Mouse (Mus musculus) Patski (cell line): ENCODE measurements at regions not wholly inside any gene's neighbourhood (a gene's known extent, or its start where the extent isn't known, plus 50 kb on each side); places are given as distances from the start of the nearest gene placed in this dataset.

ENCODE experiments used
- ATAC-seq: fragments of 100-300 bp; one replicate; pipeline ENCODE4 v1.8.0; 2021
- CTCF ChIA-PET: fragments of 350-600 bp; sonication (Branson Sonifier 250); formaldehyde crosslinking; loops from one replicate; lab custom pipeline; 2022; ENCODE audit warnings: inconsistent platforms; lab: Charles Lee
- POLR2A ChIA-PET: fragments of 350-600 bp; sonication (Branson Sonifier 250); formaldehyde crosslinking; loops from one replicate; lab custom pipeline; 2022; ENCODE audit warnings: antibody characterized with exemption, inconsistent platforms; lab: Charles Lee
- DNase-seq: peaks from one replicate; pipeline ENCODE4 v3.0.0-alpha.2; 2011; ENCODE audit warnings: low read depth, low spot score
- H3K27me3 ChIP-seq: fragments of 371-371 bp; one replicate; pipeline ENCODE4 v1.5.1; 2021
- CTCF ChIP-seq: fragments of 100-300 bp; IDR thresholded peaks from one replicate; pipeline ENCODE4 v1.5.1; 2021
- in situ Hi-C: fragments of 300-500 bp; cut with MboI; formaldehyde crosslinking; loops from 3 replicates; pipeline ENCODE4 v1.11.1; 2018; ENCODE audit warnings: low pct_unique_long_range_greater_than_20kb, mixed read lengths

GRCm38 (mm10) chr12:71546523-71547265, 237.0 kb downstream of the Dact1 start:
- ATAC-seq, result no peak
- TF ChIP-seq CTCF, result no peak
- in situ Hi-C loops, result no loop called here
- no peak for DNase-seq
- no peaks in the 10 kb centered on the region for H3K27me3 ChIP-seq
- ChIA-PET CTCF (no interaction called here), POLR2A (interaction anchor here (0.7 kb wide), 1 partner anchor 82 kb away, joined by 3 read pairs; no protein-coding TSS in a partner anchor)

DNA sequence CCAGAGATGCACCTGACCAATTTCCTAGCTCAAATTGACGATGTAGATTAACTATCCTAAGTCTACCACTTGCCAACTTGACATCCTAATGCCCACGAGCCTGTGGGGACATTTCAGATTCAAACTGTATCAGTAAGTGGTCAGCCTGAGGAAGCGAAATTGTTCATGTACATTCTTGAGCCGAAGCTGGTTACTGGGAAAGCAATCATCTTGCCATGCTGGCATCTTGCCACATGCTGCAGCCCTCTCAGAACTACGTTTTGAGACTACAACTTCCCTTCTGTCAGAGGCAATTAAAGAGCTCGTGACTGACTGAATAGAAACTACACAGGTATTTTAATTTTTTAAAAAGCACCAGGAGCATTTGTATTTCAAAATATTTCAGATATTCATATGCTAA, 239.7 kb downstream of the Dact1 start:
- in situ Hi-C loops, result no loop called here
- ATAC-seq, result no peak
- ChIA-PET POLR2A (no interaction called here), CTCF (no interaction called here)
- no peaks in the 10 kb centered on the region for H3K27me3 ChIP-seq
- no peak for DNase-seq
- no peak for TF ChIP-seq CTCF

GRCm38 (mm10) chr12:71554212-71554611, 244.5 kb downstream of the Dact1 start:
- DNase-seq (no peak), ATAC-seq (no peak)
- ChIA-PET POLR2A (no interaction called here), CTCF (no interaction called here)
- no peak for TF ChIP-seq CTCF
- H3K27me3 ChIP-seq, result no peaks in the 10 kb centered on the region
- in situ Hi-C loops, result no loop called here

GRCm38 (mm10) chr12:71561259-71561658, 251.6 kb downstream of the Dact1 start:
- POLR2A ChIA-PET, result no interaction called here
- DNase-seq (no peak), ATAC-seq (no peak)
- no peaks in the 10 kb centered on the region for H3K27me3 ChIP-seq
- CTCF ChIA-PET, result no interaction called here
- in situ Hi-C loops, result no loop called here
- no peak for TF ChIP-seq CTCF

GRCm38 (mm10) chr12:71561918-71562572, 252.4 kb downstream of the Dact1 start:
- TF ChIP-seq CTCF, result no peak
- no peak for DNase-seq
- no peak for ATAC-seq
- POLR2A ChIA-PET, result interaction anchor here (1.0 kb wide), 1 partner anchor 17 kb away, joined by 3 read pairs; no protein-coding TSS in a partner anchor
- CTCF ChIA-PET, result no interaction called here
- H3K27me3 ChIP-seq, result no peaks in the 10 kb centered on the region
- in situ Hi-C loops, result no loop called here

DNA sequence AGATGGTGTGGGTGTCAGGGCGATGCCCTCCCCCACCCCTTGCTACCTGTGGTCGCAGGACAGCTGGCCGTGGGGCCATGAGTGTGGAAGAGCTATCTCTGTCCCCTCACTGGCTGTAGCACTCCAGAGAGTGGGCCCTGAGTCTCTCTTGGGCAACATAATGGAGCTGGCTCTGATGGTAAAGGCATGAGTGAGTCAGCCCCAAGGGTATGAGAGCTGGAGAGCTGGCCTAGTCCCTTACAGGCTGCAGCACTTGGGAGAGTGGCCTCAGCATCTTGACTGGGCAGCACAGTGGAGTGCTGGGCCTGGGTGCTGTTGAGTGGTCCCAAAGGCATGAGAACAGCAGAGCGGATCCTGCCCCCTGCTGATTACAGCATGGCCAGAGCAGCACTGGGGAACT, 253.5 kb downstream of the Dact1 start:
- no peaks in the 10 kb centered on the region for H3K27me3 ChIP-seq
- in situ Hi-C loops, result no loop called here
- TF ChIP-seq CTCF, result no peak
- no peak for DNase-seq
- peak; percentile 69 for ATAC-seq
- POLR2A ChIA-PET, result interaction anchor here (1.0 kb wide), 1 partner anchor 16 kb away, joined by 3 read pairs; no protein-coding TSS in a partner anchor
- CTCF ChIA-PET, result interaction anchor here (1.0 to 1.1 kb wide), 2 partner anchors 200 to 251 kb away, joined by 3 read pairs; no protein-coding TSS in a partner anchor

DNA sequence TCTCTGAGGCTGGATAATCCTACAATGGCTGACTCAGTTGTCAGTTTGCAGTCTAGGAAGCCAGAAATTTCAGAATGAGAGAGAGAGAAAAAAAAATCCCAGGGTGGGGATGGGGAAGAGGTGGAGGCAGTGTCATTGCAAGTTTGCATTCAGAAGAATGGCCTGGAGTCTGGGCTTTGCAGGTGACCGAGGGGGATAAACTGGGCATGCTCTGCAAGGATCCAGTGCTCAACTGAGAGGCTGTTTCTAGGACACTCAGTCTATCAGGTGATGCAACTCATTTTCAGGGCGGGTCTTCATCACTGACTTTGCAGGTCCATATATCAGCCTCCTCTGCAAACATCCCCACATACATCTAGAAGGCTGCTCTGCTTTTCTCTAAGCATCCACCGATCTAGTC, 256.7 kb downstream of the Dact1 start:
- no peak for ATAC-seq
- TF ChIP-seq CTCF, result no peak
- POLR2A ChIA-PET, result no interaction called here
- CTCF ChIA-PET, result no interaction called here
- DNase-seq, result no peak
- H3K27me3 ChIP-seq, result no peaks in the 10 kb centered on the region
- in situ Hi-C loops, result no loop called here

DNA sequence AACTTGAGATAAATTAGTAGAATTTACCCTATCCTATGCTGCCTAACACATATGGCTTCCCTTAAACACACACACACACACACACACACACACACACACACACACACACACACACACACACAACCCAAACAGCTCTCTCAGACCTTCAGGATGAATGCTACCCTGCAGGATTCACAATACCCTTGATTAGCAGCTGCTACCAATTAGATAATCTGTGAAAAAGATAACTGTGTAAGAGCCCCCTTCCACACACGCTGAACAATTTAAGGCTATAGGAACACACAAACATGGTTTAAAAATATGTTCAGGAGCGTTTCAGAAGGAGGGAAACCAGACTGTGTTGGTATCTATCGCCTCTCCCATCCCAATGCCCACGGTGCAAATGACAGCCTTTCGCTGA, 258.6 kb downstream of the Dact1 start:
- H3K27me3 ChIP-seq, result no peaks in the 10 kb centered on the region
- ATAC-seq (no peak), DNase-seq (no peak)
- CTCF ChIA-PET, result no interaction called here
- POLR2A ChIA-PET, result no interaction called here
- TF ChIP-seq CTCF, result no peak
- in situ Hi-C loops, result no loop called here

DNA sequence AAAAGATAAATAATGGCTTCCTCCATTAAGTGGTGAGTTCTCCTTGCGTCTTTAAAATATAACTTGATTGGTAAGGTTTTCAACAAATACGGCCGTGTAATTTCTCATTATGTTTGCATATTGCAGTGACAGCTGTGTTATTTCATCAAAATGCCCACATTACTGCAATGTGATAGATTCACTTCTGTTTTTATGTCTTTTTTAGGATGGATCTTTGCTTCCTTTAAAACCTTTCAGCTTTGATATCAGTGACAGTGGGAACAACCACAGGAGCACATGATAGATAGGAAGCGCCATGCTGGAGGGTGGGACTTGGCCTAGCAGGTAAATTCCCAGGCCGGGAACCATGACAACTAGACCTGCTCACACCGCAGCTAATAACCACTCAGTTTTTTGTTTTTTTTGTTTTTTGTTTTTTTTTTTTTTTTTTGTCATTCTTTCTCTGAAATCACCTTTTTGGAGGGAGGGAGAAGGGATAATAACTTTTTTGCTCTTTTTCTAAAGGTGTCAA, 259.3 kb downstream of the Dact1 start:
- ChIA-PET CTCF (no interaction called here), POLR2A (no interaction called here)
- ATAC-seq (no peak), DNase-seq (no peak)
- H3K27me3 ChIP-seq, result no peaks in the 10 kb centered on the region
- in situ Hi-C loops, result no loop called here
- no peak for TF ChIP-seq CTCF

DNA sequence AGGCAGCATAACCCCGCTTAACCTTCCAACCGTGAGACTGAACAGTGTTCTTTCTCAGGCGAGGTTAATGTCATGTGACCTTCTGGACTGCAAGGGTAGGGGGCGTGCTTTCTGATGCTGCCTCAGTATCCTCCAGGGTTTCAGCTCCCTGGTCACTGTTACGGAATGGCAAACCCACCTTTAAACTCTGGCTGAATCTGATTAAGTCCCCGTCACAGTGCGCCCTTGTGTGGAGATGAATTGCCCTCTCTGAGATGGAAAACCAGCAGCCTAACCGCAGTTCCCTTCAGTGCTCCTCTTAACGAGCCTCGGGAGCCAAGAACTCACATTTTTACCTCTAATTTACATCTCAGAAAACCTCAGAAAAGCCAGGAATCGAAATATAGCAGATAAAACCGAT, 260.0 kb downstream of the Dact1 start:
- in situ Hi-C loops, result no loop called here
- ChIA-PET POLR2A (no interaction called here), CTCF (no interaction called here)
- no peak for TF ChIP-seq CTCF
- ATAC-seq, result no peak
- H3K27me3 ChIP-seq, result no peaks in the 10 kb centered on the region
- DNase-seq, result no peak

GRCm38 (mm10) chr12:71570116-71570515, 260.4 kb downstream of the Dact1 start:
- ATAC-seq, result no peak
- no peak for DNase-seq
- CTCF ChIA-PET, result no interaction called here
- POLR2A ChIA-PET, result no interaction called here
- H3K27me3 ChIP-seq, result no peaks in the 10 kb centered on the region
- in situ Hi-C loops, result no loop called here
- no peak for TF ChIP-seq CTCF
